Mouse (Mus musculus): Measurements from ENCODE around the gene Tmed10. TPM values are rescaled to one million over a fixed set of nuclear protein-coding genes. Genes with fewer than 3 reads are reported as not detected.
A peak's percentile ranks its signal among the peaks of the same experiment; 100 is the strongest.

Tmed10 gene
- polyA plus RNA-seq, 1 experiment, result 93.3 TPM

- Histone ChIP-seq H3K4me1 (ENCODE audit: control insufficient read depth, insufficient read depth, insufficient read length) (peaks cover 4% of the 10 kb centered on the region; the same call in 1 of the 2 replicates), H3K4me3 (ENCODE audit: extremely low read depth, insufficient read depth, insufficient read length) (no peak overlapping the region), H3K36me3 (ENCODE audit: control insufficient read depth, insufficient read depth, low read length) (no peaks in the 10 kb centered on the region), H3K27ac (ENCODE audit: insufficient read depth, low read length) (no peak overlapping the region), H3K27me3 (ENCODE audit: control insufficient read depth, insufficient read depth, low read length) (no peaks in the 10 kb centered on the region)
- 55% methylated on average over 4 of the region's 4 CpGs for WGBS
- TF ChIP-seq POLR2A (IDR thresholded peaks at IDR 0.05; ENCODE audit: low read depth, low read length) (no peak), CTCF (IDR thresholded peaks at IDR 0.05; ENCODE audit: extremely low read depth, insufficient read depth, insufficient read length, insufficient replicate concordance) (no peak)
- DNase-seq (ENCODE audit: low read depth in 1 of 2, low spot score in 2 of 2), result no peak
Measured at GRCm38 (mm10) chr12:85362510-85362909, 12.1 kb downstream of the Tmed10 start.

- Histone ChIP-seq H3K4me1 (ENCODE audit: control insufficient read depth, insufficient read depth, insufficient read length) (peaks cover 4% of the 10 kb centered on the region; the same call in 1 of the 2 replicates), H3K4me3 (ENCODE audit: extremely low read depth, insufficient read depth, insufficient read length) (no peak overlapping the region), H3K27ac (ENCODE audit: insufficient read depth, low read length) (no peak overlapping the region), H3K36me3 (ENCODE audit: control insufficient read depth, insufficient read depth, low read length) (no peaks in the 10 kb centered on the region), H3K27me3 (ENCODE audit: control insufficient read depth, insufficient read depth, low read length) (no peaks in the 10 kb centered on the region)
- TF ChIP-seq POLR2A (IDR thresholded peaks at IDR 0.05; ENCODE audit: low read depth, low read length) (no peak), CTCF (IDR thresholded peaks at IDR 0.05; ENCODE audit: extremely low read depth, insufficient read depth, insufficient read length, insufficient replicate concordance) (no peak)
- DNase-seq (ENCODE audit: low read depth in 1 of 2, low spot score in 2 of 2), result no peak
Measured at GRCm38 (mm10) chr12:85361580-85361979, 13.1 kb downstream of the Tmed10 start.

GRCm38 (mm10) chr12:85361165-85361564 lies 13.5 kb downstream of the Tmed10 start:
- 93% methylated on average over 3 of the region's 3 CpGs for WGBS
- Histone ChIP-seq H3K27ac (ENCODE audit: insufficient read depth, low read length) (no peak overlapping the region), H3K27me3 (ENCODE audit: control insufficient read depth, insufficient read depth, low read length) (no peaks in the 10 kb centered on the region), H3K4me3 (ENCODE audit: extremely low read depth, insufficient read depth, insufficient read length) (no peak overlapping the region), H3K4me1 (ENCODE audit: control insufficient read depth, insufficient read depth, insufficient read length) (peaks cover 2% of the 10 kb centered on the region; the same call in 1 of the 2 replicates), H3K36me3 (ENCODE audit: control insufficient read depth, insufficient read depth, low read length) (no peaks in the 10 kb centered on the region)
- TF ChIP-seq POLR2A (IDR thresholded peaks at IDR 0.05; ENCODE audit: low read depth, low read length), result no peak
- TF ChIP-seq CTCF (IDR thresholded peaks at IDR 0.05; ENCODE audit: extremely low read depth, insufficient read depth, insufficient read length, insufficient replicate concordance), result no peak
- DNase-seq (ENCODE audit: low read depth in 1 of 2, low spot score in 2 of 2), result no peak

- Histone ChIP-seq H3K27ac (ENCODE audit: insufficient read depth, low read length) (no peak overlapping the region), H3K36me3 (ENCODE audit: control insufficient read depth, insufficient read depth, low read length) (peaks cover 11% of the 10 kb centered on the region), H3K4me3 (ENCODE audit: extremely low read depth, insufficient read depth, insufficient read length) (no peak overlapping the region), H3K4me1 (ENCODE audit: control insufficient read depth, insufficient read depth, insufficient read length) (no peaks in the 10 kb centered on the region), H3K27me3 (ENCODE audit: control insufficient read depth, insufficient read depth, low read length) (no peaks in the 10 kb centered on the region)
- WGBS, result 87% methylated on average over 3 of the region's 3 CpGs
- TF ChIP-seq CTCF (IDR thresholded peaks at IDR 0.05; ENCODE audit: extremely low read depth, insufficient read depth, insufficient read length, insufficient replicate concordance) (no peak), POLR2A (IDR thresholded peaks at IDR 0.05; ENCODE audit: low read depth, low read length) (no peak)
- no peak for DNase-seq (ENCODE audit: low read depth in 1 of 2, low spot score in 2 of 2)
Measured at GRCm38 (mm10) chr12:85354061-85354460, 20.6 kb downstream of the Tmed10 start.

- H3K27me3 ChIP-seq (ENCODE audit: control insufficient read depth, insufficient read depth, low read length), result no peaks in the 10 kb centered on the region
- DNase-seq (ENCODE audit: low read depth in 1 of 2, low spot score in 2 of 2), result no peak
- no peak overlapping the region; the same call in 1 of the 2 replicates for H3K27ac ChIP-seq (ENCODE audit: insufficient read depth, low read length)
- peaks cover 13% of the 10 kb centered on the region for H3K36me3 ChIP-seq (ENCODE audit: control insufficient read depth, insufficient read depth, low read length)
- no peak overlapping the region for H3K4me3 ChIP-seq (ENCODE audit: extremely low read depth, insufficient read depth, insufficient read length)
- no peaks in the 10 kb centered on the region for H3K4me1 ChIP-seq (ENCODE audit: control insufficient read depth, insufficient read depth, insufficient read length)
- 85% methylated on average over 10 of the region's 10 CpGs for WGBS
- TF ChIP-seq CTCF (IDR thresholded peaks at IDR 0.05; ENCODE audit: extremely low read depth, insufficient read depth, insufficient read length, insufficient replicate concordance) (no peak), POLR2A (IDR thresholded peaks at IDR 0.05; ENCODE audit: low read depth, low read length) (no peak)
Measured at GRCm38 (mm10) chr12:85350407-85351232, 24.0 kb downstream of the Tmed10 start.

GRCm38 (mm10) chr12:85348338-85348737 lies 26.3 kb downstream of the Tmed10 start:
- H3K4me3 ChIP-seq (ENCODE audit: extremely low read depth, insufficient read depth, insufficient read length), result no peak overlapping the region
- no peak overlapping the region; the same call in 1 of the 2 replicates for H3K27ac ChIP-seq (ENCODE audit: insufficient read depth, low read length)
- 64% methylated on average over 6 of the region's 6 CpGs for WGBS
- no peak for DNase-seq (ENCODE audit: low read depth in 1 of 2, low spot score in 2 of 2)
- peaks cover 9% of the 10 kb centered on the region for H3K36me3 ChIP-seq (ENCODE audit: control insufficient read depth, insufficient read depth, low read length)
- no peaks in the 10 kb centered on the region for H3K27me3 ChIP-seq (ENCODE audit: control insufficient read depth, insufficient read depth, low read length)
- no peak for TF ChIP-seq CTCF (IDR thresholded peaks at IDR 0.05; ENCODE audit: extremely low read depth, insufficient read depth, insufficient read length, insufficient replicate concordance)
- TF ChIP-seq POLR2A (IDR thresholded peaks at IDR 0.05; ENCODE audit: low read depth, low read length), result no peak
- peaks cover 5% of the 10 kb centered on the region; the same call in 1 of the 2 replicates for H3K4me1 ChIP-seq (ENCODE audit: control insufficient read depth, insufficient read depth, insufficient read length)

- H3K4me3 ChIP-seq (ENCODE audit: extremely low read depth, insufficient read depth, insufficient read length), result no peak overlapping the region
- peaks cover 8% of the 10 kb centered on the region for H3K36me3 ChIP-seq (ENCODE audit: control insufficient read depth, insufficient read depth, low read length)
- DNase-seq (ENCODE audit: low read depth in 1 of 2, low spot score in 2 of 2), result no peak
Measured at GRCm38 (mm10) chr12:85347196-85347595, 27.5 kb downstream of the Tmed10 start.

More at GRCm38 (mm10) chr12:85347196-85347595, 27.5 kb downstream of the Tmed10 start:
- no peak for TF ChIP-seq CTCF (IDR thresholded peaks at IDR 0.05; ENCODE audit: extremely low read depth, insufficient read depth, insufficient read length, insufficient replicate concordance)
- no peak for TF ChIP-seq POLR2A (IDR thresholded peaks at IDR 0.05; ENCODE audit: low read depth, low read length)
- 82% methylated on average over 3 of the region's 3 CpGs for WGBS
- peaks cover 5% of the 10 kb centered on the region; the same call in 1 of the 2 replicates for H3K4me1 ChIP-seq (ENCODE audit: control insufficient read depth, insufficient read depth, insufficient read length)
- H3K27me3 ChIP-seq (ENCODE audit: control insufficient read depth, insufficient read depth, low read length), result no peaks in the 10 kb centered on the region
- peak overlapping the region; percentile 38; the same call in 1 of the 2 replicates for H3K27ac ChIP-seq (ENCODE audit: insufficient read depth, low read length)

Measured in spleen, adult 2 months (tissue).